Mouse (Mus musculus) kidney, adult 2 months (tissue): ENCODE measurements around the gene Rcor3. TPM values are rescaled to one million over a fixed set of nuclear protein-coding genes. Genes with fewer than 3 reads are reported as not detected.
A peak's percentile ranks its signal among the peaks of the same experiment; 100 is the strongest.

ENCODE experiments used
- DNase-seq: peaks from one replicate; pipeline ENCODE4 v3.0.0; 2021
- H3K27ac ChIP-seq: fragments of 200-500 bp; 2 replicates; pipeline ENCODE4 v1.5.1; 2012; ENCODE audit warnings: low read depth, low read length, control low read depth, inconsistent platforms; ENCODE audit not compliant: insufficient read depth
- H3K27me3 ChIP-seq: fragments of 200-500 bp; replicated peaks from 2 replicates; pipeline ENCODE4 v1.6.1; 2012; ENCODE audit warnings: mild to moderate bottlenecking, moderate library complexity, low read length, inconsistent platforms; ENCODE audit not compliant: control insufficient read depth, insufficient read depth
- H3K36me3 ChIP-seq: fragments of 200-500 bp; 2 replicates; pipeline ENCODE4 v1.6.1; 2012; ENCODE audit warnings: mild to moderate bottlenecking, moderate library complexity, low read length, inconsistent platforms; ENCODE audit not compliant: control insufficient read depth, insufficient read depth
- H3K4me1 ChIP-seq: fragments of 200-500 bp; 2 replicates; pipeline ENCODE4 v1.6.1; 2011; ENCODE audit warnings: low read length; ENCODE audit not compliant: control insufficient read depth, insufficient read depth
- H3K4me3 ChIP-seq: fragments of 200-500 bp; 2 replicates; pipeline ENCODE4 v1.5.1; 2011; ENCODE audit warnings: mild to moderate bottlenecking, low read depth, low read length, control low read depth; ENCODE audit not compliant: insufficient read depth
- CTCF ChIP-seq: fragments of 200-500 bp; conservative IDR thresholded peaks from 2 replicates; pipeline ENCODE4 v1.5.1; 2011; ENCODE audit warnings: low read depth, mild to moderate bottlenecking, control low read depth, low read length, moderate library complexity, mixed read lengths; ENCODE audit not compliant: insufficient read depth, insufficient read length
- POLR2A ChIP-seq: fragments of 200-500 bp; IDR thresholded peaks from one replicate; pipeline ENCODE4 v1.6.1; 2011; ENCODE audit warnings: low read depth, low read length, control low read depth
- WGBS: fragments of 180-500 bp; shearing (Covaris S2); methylation state at CpG from one replicate; pipeline ENCODE4 v1.1.7; 2018; 5-methylcytosine and 5-hydroxymethylcytosine counted together
- polyA plus RNA-seq: library from polyadenylated mRNA; depleted of rRNA; stranded (reverse); fragments of >200 nt; gene quantifications from 2 replicates; pipeline ENCODE4 v1.2.3, GENCODE M21; 2012; rRNA removed

Rcor3 gene
- 31.1 and 41.2 TPM in 2 replicates for polyA plus RNA-seq

DNA sequence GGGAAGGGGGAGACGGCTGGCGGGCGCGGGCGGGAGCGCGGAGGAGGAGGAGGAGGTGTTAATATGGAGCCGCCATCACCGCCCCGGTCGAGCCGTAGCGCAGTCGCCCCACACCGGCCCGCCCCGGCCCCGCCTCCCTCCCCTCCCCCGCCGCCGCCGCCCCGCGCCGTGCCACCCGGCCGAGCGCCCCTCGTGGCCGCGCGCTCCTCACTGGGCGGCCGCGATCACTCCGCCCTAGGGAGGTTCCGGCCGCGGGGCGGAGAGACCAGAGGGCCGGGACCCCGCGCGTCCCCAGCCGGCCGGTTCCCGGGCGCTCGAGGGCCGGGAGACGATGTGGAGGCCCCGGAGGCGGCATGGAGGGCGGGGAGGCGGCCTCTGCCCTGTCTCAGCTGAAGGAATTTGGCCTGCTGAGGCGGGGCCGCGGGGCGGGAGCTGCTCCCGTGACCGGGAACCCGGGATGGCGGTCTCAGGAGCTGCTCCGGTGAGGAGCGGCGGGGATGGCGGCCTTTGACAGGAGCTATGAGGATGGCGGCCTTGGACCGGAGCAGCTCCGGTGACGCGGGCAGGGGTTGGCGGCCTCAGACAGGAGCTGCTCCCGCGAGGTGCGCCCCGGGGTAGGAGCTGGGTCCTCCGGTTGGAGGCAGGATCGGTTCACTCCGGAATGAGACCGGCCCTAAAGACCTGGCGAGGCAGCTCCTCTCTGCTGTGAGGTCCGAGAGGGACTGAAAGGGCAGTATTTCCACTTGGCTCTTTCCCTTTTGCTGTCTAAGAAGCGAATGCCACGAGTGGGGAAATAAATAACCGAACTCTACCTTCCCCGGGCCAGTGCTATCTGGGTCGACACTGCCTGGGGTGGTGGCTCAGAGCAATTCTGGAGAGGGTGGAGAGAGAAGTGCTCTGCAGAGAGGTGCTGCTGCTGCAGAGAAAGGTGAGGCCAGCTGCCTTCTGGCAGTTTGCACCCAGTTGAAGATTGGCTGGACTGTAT is at the start of gene Rcor3:
Gene Rcor3 (minus strand): TSS at position 137 of the 985 bp plus-strand sequence.
- Histone ChIP-seq H3K4me3 (peak within 1 kb of the TSS; percentile 94), H3K36me3 (peaks cover 2% of the 10 kb centered on the region; the same call in 1 of the 2 replicates), H3K27ac (peak within 1 kb of the TSS; percentile 98), H3K4me1 (peaks cover 4% of the 10 kb centered on the region; the same call in 1 of the 2 replicates), H3K27me3 (no peaks in the 10 kb centered on the region)
- DNase-seq = peak; percentile 92
- WGBS = under 1% methylated on average over 82 of the region's 88 CpGs
- TF ChIP-seq CTCF (no peak), POLR2A (peak; percentile 47)

DNA sequence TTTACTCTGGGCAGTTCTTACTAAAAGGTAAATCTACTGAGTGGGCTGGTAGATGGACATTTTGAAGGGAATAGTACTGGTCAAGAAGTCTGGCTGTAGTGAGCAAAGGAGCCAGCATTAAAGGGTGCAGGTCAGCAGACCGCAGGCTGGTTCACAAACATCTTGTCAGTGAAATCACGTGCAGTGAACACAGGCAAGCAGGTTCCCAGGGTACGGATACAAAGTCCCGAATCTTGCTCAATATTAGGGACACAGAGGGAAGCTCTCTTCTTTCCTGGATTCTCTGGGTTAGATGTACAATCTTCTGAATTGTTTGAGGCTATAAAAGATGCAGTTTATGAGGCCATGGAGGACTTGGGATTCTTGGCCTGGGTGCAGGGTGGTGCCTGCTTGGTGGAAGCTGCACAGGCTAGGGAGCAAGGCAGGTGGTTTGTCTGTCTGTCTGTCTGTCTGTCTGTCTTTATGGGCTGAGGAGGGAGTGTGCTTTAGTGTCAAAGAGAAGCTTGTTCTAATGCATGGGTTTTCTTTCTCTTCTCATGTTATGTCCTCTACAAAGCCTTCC is 43.9 kb upstream of the Rcor3 start:
- Histone ChIP-seq H3K27me3 (no peaks in the 10 kb centered on the region), H3K4me3 (no peak overlapping the region), H3K36me3 (no peaks in the 10 kb centered on the region), H3K27ac (no peak overlapping the region), H3K4me1 (no peaks in the 10 kb centered on the region)
- no peak for DNase-seq
- TF ChIP-seq POLR2A (no peak), CTCF (no peak)
- 76% methylated on average over 4 of the region's 4 CpGs for WGBS

DNA sequence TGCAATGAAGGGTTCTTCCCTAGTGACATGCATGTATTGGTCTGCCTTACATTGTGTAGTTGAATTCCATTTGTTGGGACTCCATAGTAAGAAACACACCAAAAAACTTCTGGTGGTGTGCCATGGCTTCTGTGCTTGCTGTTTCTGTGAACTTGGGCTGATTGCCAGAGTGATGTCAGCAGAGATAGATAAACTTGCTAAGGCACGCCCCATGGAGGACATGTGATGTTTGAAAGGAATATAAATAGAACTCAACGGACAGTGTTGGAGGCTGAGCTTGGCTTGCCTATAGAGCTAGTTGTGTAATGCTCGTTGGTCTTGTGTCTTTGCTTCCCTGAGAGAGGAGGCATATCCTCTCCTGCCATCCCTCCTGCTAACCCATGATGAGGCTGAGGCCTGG is 42.0 kb upstream of the Rcor3 start:
- Histone ChIP-seq H3K27me3 (no peaks in the 10 kb centered on the region), H3K36me3 (no peaks in the 10 kb centered on the region), H3K4me3 (no peak overlapping the region), H3K4me1 (no peaks in the 10 kb centered on the region), H3K27ac (no peak overlapping the region)
- DNase-seq = no peak
- TF ChIP-seq POLR2A = no peak
- no peak for TF ChIP-seq CTCF
- 77% methylated on average over 3 of the region's 3 CpGs for WGBS

DNA sequence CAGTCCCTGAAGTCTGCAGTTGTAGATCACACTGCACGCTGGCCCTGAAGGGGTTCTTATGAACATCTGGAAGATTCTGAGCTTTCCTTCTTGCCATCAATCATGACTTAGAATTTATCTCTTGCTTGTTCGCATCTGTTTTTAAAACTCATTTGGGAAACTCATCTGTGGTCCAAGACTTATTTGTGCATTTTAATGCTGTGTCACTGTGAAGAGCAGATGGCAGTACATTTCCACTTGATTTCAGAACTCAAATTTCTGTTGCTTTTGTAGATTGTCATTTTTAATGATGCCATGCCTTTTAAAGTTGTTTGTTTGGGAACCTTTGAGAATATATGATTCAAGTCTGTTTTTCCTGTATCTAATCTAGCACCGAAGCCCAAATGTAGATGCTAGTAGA is 33.6 kb upstream of the Rcor3 start:
- 81% methylated on average over 3 of the region's 3 CpGs for WGBS
- Histone ChIP-seq H3K4me1 (no peaks in the 10 kb centered on the region), H3K4me3 (no peak overlapping the region), H3K27ac (no peak overlapping the region), H3K27me3 (no peaks in the 10 kb centered on the region; the same call in 1 of the 2 replicates), H3K36me3 (no peaks in the 10 kb centered on the region)
- TF ChIP-seq CTCF (no peak), POLR2A (no peak)
- no peak for DNase-seq

DNA sequence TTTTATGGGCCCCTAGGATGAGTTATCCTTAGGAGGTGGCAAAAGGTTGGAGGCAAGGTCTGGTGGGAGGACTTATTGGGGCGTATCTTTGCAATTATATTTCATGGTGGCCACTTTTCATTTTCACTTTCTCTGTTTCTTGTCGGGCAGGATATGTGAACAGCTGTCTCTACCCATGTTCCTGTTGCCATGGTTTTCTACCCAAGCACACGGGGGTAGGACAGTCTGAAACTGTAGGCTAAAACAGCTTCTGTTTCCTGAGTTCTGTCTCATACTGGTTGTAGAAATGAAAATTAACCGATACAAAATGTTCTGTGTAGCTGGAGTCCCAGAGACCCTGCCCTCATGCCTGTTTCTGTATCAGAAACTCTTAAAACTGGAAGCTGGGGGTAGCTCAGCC is 13.3 kb upstream of the Rcor3 start:
- no peaks in the 10 kb centered on the region for H3K36me3 ChIP-seq
- TF ChIP-seq CTCF = no peak
- no peak for TF ChIP-seq POLR2A
- H3K27ac ChIP-seq = no peak overlapping the region
- no peaks in the 10 kb centered on the region for H3K4me1 ChIP-seq
- no peaks in the 10 kb centered on the region for H3K27me3 ChIP-seq
- WGBS = 75% methylated on average over 4 of the region's 4 CpGs
- no peak overlapping the region for H3K4me3 ChIP-seq
- DNase-seq = no peak

DNA sequence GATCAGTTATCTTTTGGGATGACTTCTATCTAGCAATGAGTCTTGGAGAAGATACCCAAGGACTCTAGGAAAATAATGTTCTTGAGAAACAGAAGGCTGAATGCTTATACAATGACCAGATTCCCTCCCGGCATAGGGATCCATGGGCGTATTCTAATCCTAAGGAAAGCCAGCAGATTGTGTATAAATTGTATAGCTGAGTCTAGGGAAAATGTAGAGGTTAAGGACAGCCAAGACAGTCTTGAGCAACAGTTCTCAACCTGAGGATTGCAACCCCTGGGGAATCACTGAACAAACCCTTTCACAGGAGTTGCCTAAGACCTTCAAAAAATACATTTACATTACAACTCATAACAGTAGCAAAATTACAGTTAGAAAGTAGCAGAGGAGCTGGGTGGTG is 2.5 kb upstream of the Rcor3 start:
- 98% methylated on average over 2 of the region's 2 CpGs for WGBS
- no peak for DNase-seq
- peaks cover 4% of the 10 kb centered on the region; the same call in 1 of the 2 replicates for H3K4me1 ChIP-seq
- no peak overlapping the region for H3K27ac ChIP-seq
- no peaks in the 10 kb centered on the region for H3K27me3 ChIP-seq
- no peak overlapping the region for H3K4me3 ChIP-seq
- H3K36me3 ChIP-seq = no peaks in the 10 kb centered on the region
- TF ChIP-seq POLR2A = no peak
- no peak for TF ChIP-seq CTCF
